Mouse (Mus musculus) urinary bladder, postnatal 14 days (tissue): ENCODE data around the gene Ripply1.

Source experiments
- DNase-seq: peaks from one replicate; pipeline ENCODE4 v3.0.0; 2021; ENCODE audit warnings: low spot score

The Ripply1 gene

GRCm38 (mm10) chrX:139782278-139783044, at the start of gene Ripply1:
Gene Ripply1 (minus strand): TSS chrX:139782353.
- DNase-seq, result no peak

- DNase-seq, result no peak
Observed at GRCm38 (mm10) chrX:139828363-139829092, 46.4 kb upstream of the Ripply1 start.

- DNase-seq, result no peak
Observed at GRCm38 (mm10) chrX:139826926-139827325, 44.8 kb upstream of the Ripply1 start.

- DNase-seq, result no peak
Observed at GRCm38 (mm10) chrX:139825402-139825801, 43.2 kb upstream of the Ripply1 start.

GRCm38 (mm10) chrX:139815201-139815600, 33.0 kb upstream of the Ripply1 start:
- DNase-seq, result no peak

- peak; percentile 3 for DNase-seq
Observed at GRCm38 (mm10) chrX:139814018-139814635, 32.0 kb upstream of the Ripply1 start.

GRCm38 (mm10) chrX:139813299-139814002, 31.3 kb upstream of the Ripply1 start:
- DNase-seq, result no peak

- DNase-seq, result no peak
Observed at GRCm38 (mm10) chrX:139812636-139813298, 30.6 kb upstream of the Ripply1 start.

- DNase-seq, result no peak
Observed at GRCm38 (mm10) chrX:139808501-139808900, 26.3 kb upstream of the Ripply1 start.

GRCm38 (mm10) chrX:139808085-139808484, 25.9 kb upstream of the Ripply1 start:
- no peak for DNase-seq

- no peak for DNase-seq
Observed at GRCm38 (mm10) chrX:139807391-139807790, 25.2 kb upstream of the Ripply1 start.

GRCm38 (mm10) chrX:139805918-139806317, 23.8 kb upstream of the Ripply1 start:
- no peak for DNase-seq

GRCm38 (mm10) chrX:139803028-139803427, 20.9 kb upstream of the Ripply1 start:
- DNase-seq, result no peak

- DNase-seq, result no peak
Observed at GRCm38 (mm10) chrX:139800406-139800878, 18.3 kb upstream of the Ripply1 start, which contains the start of gene Cldn2. Gene Cldn2 (plus strand): TSS chrX:139800828.

- DNase-seq, result no peak
Observed at GRCm38 (mm10) chrX:139799953-139800352, 17.8 kb upstream of the Ripply1 start.

- DNase-seq, result no peak
Observed at GRCm38 (mm10) chrX:139797875-139798274, 15.7 kb upstream of the Ripply1 start.

GRCm38 (mm10) chrX:139796037-139796436, 13.9 kb upstream of the Ripply1 start:
- DNase-seq, result no peak

- no peak for DNase-seq
Observed at GRCm38 (mm10) chrX:139794072-139794845, 12.1 kb upstream of the Ripply1 start.

GRCm38 (mm10) chrX:139785764-139786163, 3.6 kb upstream of the Ripply1 start:
- no peak for DNase-seq

GRCm38 (mm10) chrX:139783045-139783422, 881 bp upstream of the Ripply1 start:
- peak; percentile 3 for DNase-seq

GRCm38 (mm10) chrX:139781563-139781962, 590 bp downstream of the Ripply1 start:
- no peak for DNase-seq
